Mouse (Mus musculus) brown adipose tissue, adult 24 weeks (tissue): ENCODE results near the gene Dgkh. TPM values are rescaled to one million over a fixed set of nuclear protein-coding genes. Genes with fewer than 3 reads are reported as not detected.
A peak's percentile ranks its signal among the peaks of the same experiment; 100 is the strongest.

Experiments used
- H3K27ac ChIP-seq: fragments of 200-500 bp; replicated peaks from 2 replicates; pipeline ENCODE4 v1.5.1; 2012; ENCODE audit warnings: low read depth, mild to moderate bottlenecking, low read length
- H3K4me1 ChIP-seq: fragments of 200-500 bp; 2 replicates; pipeline ENCODE4 v1.6.1; 2012; ENCODE audit warnings: low read length, mixed read lengths; ENCODE audit not compliant: control insufficient read depth, insufficient read depth, insufficient read length
- H3K4me3 ChIP-seq: fragments of 200-500 bp; 2 replicates; pipeline ENCODE4 v1.5.1; 2012; ENCODE audit warnings: low read depth, mild to moderate bottlenecking, low read length, moderate library complexity; ENCODE audit not compliant: insufficient read depth
- polyA plus RNA-seq: library from polyadenylated mRNA; stranded (reverse); fragments of >200 nt; gene quantifications from 2 replicates; pipeline ENCODE4 v1.2.4, GENCODE M21; 2012; ENCODE audit not compliant: missing spikeins, insufficient read depth, insufficient read length

Dgkh gene
- polyA plus RNA-seq, 1 experiment: 1.2 TPM

- peaks cover 27% of the 10 kb centered on the region for H3K4me1 ChIP-seq
- no peak overlapping the region for H3K4me3 ChIP-seq
- H3K27ac ChIP-seq: no peak overlapping the region
These were observed 58.0 kb downstream of the Dgkh start for GRCm38 (mm10) chr14:78674606-78675005.

GRCm38 (mm10) chr14:78669986-78670385 lies 62.6 kb downstream of the Dgkh start:
- Histone ChIP-seq H3K4me1 (peaks cover 14% of the 10 kb centered on the region), H3K4me3 (no peak overlapping the region), H3K27ac (no peak overlapping the region)

DNA sequence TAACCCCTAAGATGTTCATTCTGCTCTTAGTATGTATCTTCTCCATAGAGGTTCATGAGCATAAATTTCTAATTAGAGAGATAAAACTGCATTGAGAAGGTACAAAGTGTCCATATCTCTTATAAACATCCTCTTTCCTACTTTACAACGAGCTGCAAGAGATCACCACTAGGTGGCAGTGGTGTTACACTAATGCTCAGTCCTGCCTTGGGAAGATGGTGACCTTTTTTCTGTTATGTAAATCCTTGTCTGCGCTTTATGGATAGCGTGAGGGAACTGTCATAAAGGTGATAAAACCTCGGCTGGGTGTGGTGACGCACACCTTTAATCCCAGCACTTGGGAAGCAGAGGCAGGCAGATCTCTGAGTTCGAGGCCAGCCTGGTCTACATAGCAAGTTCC lies 64.3 kb downstream of the Dgkh start:
- H3K4me1 ChIP-seq: peaks cover 3% of the 10 kb centered on the region; the same call in 1 of the 2 replicates

GRCm38 (mm10) chr14:78667763-78668162 lies 64.8 kb downstream of the Dgkh start:
- Histone ChIP-seq H3K4me1 (peaks cover 3% of the 10 kb centered on the region; the same call in 1 of the 2 replicates), H3K4me3 (no peak overlapping the region), H3K27ac (no peak overlapping the region)

More for the DNA sequence above, 64.3 kb downstream of the Dgkh start:
- Histone ChIP-seq H3K4me3 (no peak overlapping the region), H3K27ac (no peak overlapping the region)

DNA sequence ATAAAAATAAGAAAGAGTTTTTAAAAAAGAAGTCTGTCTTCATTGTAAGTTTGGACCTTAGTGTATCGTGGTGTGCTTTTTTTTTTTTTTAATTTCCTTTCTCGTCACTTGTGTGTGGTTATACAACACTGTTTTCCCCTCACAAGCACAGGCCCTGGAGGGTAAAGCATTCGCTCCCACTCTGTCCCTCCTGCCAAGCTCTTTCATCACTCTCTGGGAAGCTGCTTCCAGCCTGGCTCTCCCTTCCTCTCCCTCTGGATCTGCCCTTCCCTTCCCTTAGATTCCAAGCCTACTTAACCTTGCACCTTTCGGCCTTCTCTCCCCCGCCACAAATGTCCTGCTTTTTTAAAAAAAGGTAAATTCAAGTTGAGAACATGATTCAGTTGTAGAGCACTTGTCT lies 69.9 kb downstream of the Dgkh start:
- no peak overlapping the region for H3K27ac ChIP-seq
- H3K4me1 ChIP-seq: no peaks in the 10 kb centered on the region
- no peak overlapping the region for H3K4me3 ChIP-seq

DNA sequence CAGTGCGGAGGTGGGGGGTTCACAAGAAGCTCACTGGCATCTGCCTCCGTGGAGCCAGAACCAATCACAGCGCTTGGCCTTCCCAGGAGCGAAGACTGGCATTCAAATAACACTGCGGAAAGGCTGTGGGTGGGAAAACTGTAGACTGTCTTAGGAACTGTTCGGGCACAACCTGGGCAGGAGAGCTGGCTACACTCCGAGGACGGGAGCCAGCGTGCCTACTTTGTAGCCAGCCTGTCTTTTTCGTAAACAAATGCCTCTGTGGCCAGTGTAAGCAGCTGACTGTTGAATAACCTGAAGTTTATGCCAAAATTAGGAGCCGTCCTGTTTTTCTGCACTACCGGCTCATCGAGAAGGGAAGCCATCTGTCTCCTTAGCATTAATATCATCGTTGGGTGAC lies 71.1 kb downstream of the Dgkh start:
- Histone ChIP-seq H3K4me3 (no peak overlapping the region), H3K27ac (no peak overlapping the region), H3K4me1 (no peaks in the 10 kb centered on the region)

DNA sequence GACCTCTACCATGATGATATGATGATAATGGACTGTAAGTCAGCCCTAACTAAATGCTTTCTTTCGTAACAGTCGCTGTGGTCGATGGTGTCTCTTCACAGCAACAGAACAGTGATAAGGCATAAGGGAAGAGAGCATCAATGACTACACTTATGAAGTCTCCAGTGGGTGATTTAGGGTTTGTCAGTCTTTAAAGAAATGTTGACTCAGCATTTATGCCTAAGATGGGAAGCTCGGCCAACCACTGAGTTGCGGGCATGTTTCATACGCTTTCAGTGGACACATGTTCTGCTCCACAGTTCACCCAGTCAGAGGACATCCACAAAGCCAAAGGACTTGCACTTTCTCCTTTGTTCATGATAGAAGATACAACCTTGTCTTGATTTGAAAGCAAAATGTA lies 73.9 kb downstream of the Dgkh start:
- Histone ChIP-seq H3K27ac (no peak overlapping the region), H3K4me3 (no peak overlapping the region), H3K4me1 (no peaks in the 10 kb centered on the region)

GRCm38 (mm10) chr14:78656832-78657626 lies 75.5 kb downstream of the Dgkh start:
- Histone ChIP-seq H3K4me3 (no peak overlapping the region), H3K4me1 (no peaks in the 10 kb centered on the region), H3K27ac (no peak overlapping the region)

DNA sequence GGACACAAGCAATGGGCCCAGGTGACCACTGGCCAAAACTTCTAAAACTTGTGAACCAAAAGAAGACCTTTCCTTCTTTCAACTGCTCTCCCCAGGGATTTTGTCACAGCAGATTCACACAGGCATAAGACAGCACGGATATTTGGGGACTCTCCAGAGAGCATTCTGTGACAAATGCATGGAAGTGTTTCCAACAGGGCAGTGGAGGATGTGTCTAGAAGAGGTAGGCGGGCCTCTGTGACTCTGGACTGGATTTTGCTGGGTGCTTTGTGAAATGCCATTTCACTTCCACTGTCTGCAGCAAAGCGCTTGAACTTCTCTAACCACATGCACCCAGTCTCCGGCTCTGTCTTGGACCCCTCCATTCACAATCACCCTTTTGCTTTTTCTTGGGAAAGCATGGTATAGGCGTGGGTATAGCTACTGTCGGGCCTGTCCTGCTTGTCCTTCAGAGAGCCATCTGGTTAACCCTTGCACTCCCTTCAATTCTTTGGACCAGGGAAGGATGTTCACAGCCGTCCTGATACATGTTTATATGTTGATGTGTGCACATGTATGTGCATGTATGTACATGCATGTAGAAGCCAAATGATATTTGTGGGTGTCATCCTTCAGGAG lies 77.5 kb downstream of the Dgkh start:
- no peak overlapping the region for H3K4me3 ChIP-seq
- H3K4me1 ChIP-seq: no peaks in the 10 kb centered on the region
- H3K27ac ChIP-seq: no peak overlapping the region

- Histone ChIP-seq H3K27ac (no peak overlapping the region), H3K4me3 (no peak overlapping the region), H3K4me1 (no peaks in the 10 kb centered on the region)
These were observed 78.4 kb downstream of the Dgkh start for GRCm38 (mm10) chr14:78654196-78654595.

- Histone ChIP-seq H3K4me1 (no peaks in the 10 kb centered on the region), H3K4me3 (no peak overlapping the region), H3K27ac (no peak overlapping the region)
These were observed 79.2 kb downstream of the Dgkh start for GRCm38 (mm10) chr14:78653333-78653732.

GRCm38 (mm10) chr14:78651696-78652095 lies 80.9 kb downstream of the Dgkh start:
- H3K27ac ChIP-seq: no peak overlapping the region
- no peak overlapping the region for H3K4me3 ChIP-seq
- H3K4me1 ChIP-seq: no peaks in the 10 kb centered on the region

- Histone ChIP-seq H3K4me1 (no peaks in the 10 kb centered on the region), H3K4me3 (no peak overlapping the region), H3K27ac (no peak overlapping the region)
These were observed 82.0 kb downstream of the Dgkh start for GRCm38 (mm10) chr14:78650379-78651095.

- no peak overlapping the region for H3K27ac ChIP-seq
- peak overlapping the region; percentile 1 for H3K4me3 ChIP-seq
- H3K4me1 ChIP-seq: no peaks in the 10 kb centered on the region
These were observed 82.9 kb downstream of the Dgkh start for GRCm38 (mm10) chr14:78649525-78650274.

GRCm38 (mm10) chr14:78645622-78646021 lies 87.0 kb downstream of the Dgkh start:
- Histone ChIP-seq H3K4me3 (no peak overlapping the region), H3K27ac (no peak overlapping the region), H3K4me1 (no peaks in the 10 kb centered on the region)
